Comparison of ENCODE assay signal across 9 mouse cellular contexts in genomic region chrX:152618464-152618863, GRCm38 (mm10). TPM values are rescaled to one million over a fixed set of nuclear protein-coding genes. Genes with fewer than 3 reads are reported as not detected.
DNase-seq lines count a peak whose midpoint lies in the region; ATAC-seq lines count a peak whose summit lies in the region.
"Had no signal": no experiment of that assay in that cellular context is flagged by ENCODE, and none has a peak within 500 bp of the region (broad histone marks: within the 10 kb centered on the region; RNA-seq: fewer than 3 reads in every experiment).

No protein-coding gene starts in this region.

- H3K9ac ChIP-seq in midbrain, embryonic 16.5 days (ENCODE audit: low read depth, low read length) = no peak overlapping the region

- no peak overlapping the region for H3K27ac ChIP-seq in midbrain, embryonic 16.5 days (ENCODE audit: low read length)

- 70% methylated on average over 1 of the region's 1 CpGs for WGBS in midbrain, embryonic 16.5 days

- no peaks in the 10 kb centered on the region for H3K36me3 ChIP-seq in midbrain, embryonic 16.5 days (ENCODE audit: control insufficient read depth, insufficient read depth, low read length)

- H3K4me2 ChIP-seq in midbrain, embryonic 16.5 days (ENCODE audit: low read length) = no peak overlapping the region

- H3K9me3 ChIP-seq in midbrain, embryonic 16.5 days (replicated peaks; ENCODE audit: control insufficient read depth, low read length, poor library complexity, severe bottlenecking) = no peaks in the 10 kb centered on the region

- peak; percentile 46 for DNase-seq in kidney, postnatal 10 days
- DNase-seq in kidney, adult 11 months = no peak
- DNase-seq in Muller cell, postnatal 12 days (ENCODE audit: inconsistent ontology term) = peak; percentile 19
- DNase-seq in embryo, embryonic 10.5 days (ENCODE audit: low spot score) = peak; percentile 66
- peak; percentile 3 for DNase-seq in induced T-regulatory cell, adult 2 months (ENCODE audit: low read depth)
- DNase-seq in c-Kit-positive CD71-positive TER-119-positive erythroid progenitor cells, embryonic 14.5 days (ENCODE audit: low spot score) = no peak
- no peak for DNase-seq in gastrocnemius, adult 8-10 months (ENCODE audit: low spot score in 2 of 2)

- H3K27me3 ChIP-seq in midbrain, embryonic 16.5 days (ENCODE audit: control insufficient read depth, insufficient read depth, low read depth, low read length) = peaks cover 2% of the 10 kb centered on the region

- peak; percentile 66; the same call in 1 of the 2 replicates for ATAC-seq in midbrain, embryonic 16.5 days

- no peaks in the 10 kb centered on the region for H3K4me1 ChIP-seq in midbrain, embryonic 16.5 days (ENCODE audit: control insufficient read depth, insufficient read depth, low read length)

- H3K4me3 ChIP-seq in midbrain, embryonic 16.5 days (ENCODE audit: low read depth, low read length) = no peak overlapping the region

RNA-seq across cellular contexts. Expression of gene Cldn34a, which starts 55.3 kb away (rescaled TPM):
- not detected in 2 replicates for polyA plus RNA-seq in midbrain, embryonic 16.5 days (2015; fragmentation: Nextera tagmentation; extraction: Ambion mirVana)
- total RNA-seq in gastrocnemius, adult 8-10 months (2022) = not detected
- polyA plus RNA-seq: spleen, adult 2 months had no signal

Comparison
In these comparisons a context has a peak if more than half of its experiments do, and no peak if none do; other contexts are left out.
1. DNase-seq: peak in kidney, postnatal 10 days (single experiment), Muller cell, postnatal 12 days (single experiment), embryo, embryonic 10.5 days (single experiment) and induced T-regulatory cell, adult 2 months (single experiment); none in kidney, adult 11 months (single experiment), c-Kit-positive CD71-positive TER-119-positive erythroid progenitor cells, embryonic 14.5 days (single experiment) and gastrocnemius, adult 8-10 months (0 of 2).